Mouse (Mus musculus) spleen, adult 2 months (tissue): ENCODE data around the gene Zfp553. TPM values are rescaled to one million over a fixed set of nuclear protein-coding genes. Genes with fewer than 3 reads are reported as not detected.

Source experiments
- DNase-seq, 2 experiments: peaks; one replicate each; pipeline versions ENCODE4 v3.0.0 to v3.0.0-alpha.2; 2012 to 2021; ENCODE audit warnings: low spot score in 2 of 2, low read depth in 1 of 2
- H3K27ac ChIP-seq: fragments of 200-500 bp; 2 replicates; pipeline ENCODE4 v1.5.1; 2012; ENCODE audit warnings: low read length, inconsistent platforms; ENCODE audit not compliant: insufficient read depth
- H3K27me3 ChIP-seq: fragments of 200-500 bp; 2 replicates; pipeline ENCODE4 v1.6.1; 2012; ENCODE audit warnings: mild to moderate bottlenecking, moderate library complexity, low read length, inconsistent platforms; ENCODE audit not compliant: control insufficient read depth, insufficient read depth
- H3K36me3 ChIP-seq: fragments of 200-500 bp; 2 replicates; pipeline ENCODE4 v1.6.1; 2012; ENCODE audit warnings: mild to moderate bottlenecking, low read length, inconsistent platforms; ENCODE audit not compliant: control insufficient read depth, insufficient read depth
- H3K4me1 ChIP-seq: fragments of 200-500 bp; 2 replicates; pipeline ENCODE4 v1.6.1; 2011; ENCODE audit warnings: inconsistent platforms; ENCODE audit not compliant: control insufficient read depth, insufficient read depth, insufficient read length
- H3K4me3 ChIP-seq: fragments of 200-500 bp; 2 replicates; pipeline ENCODE4 v1.5.1; 2011; ENCODE audit warnings: mild to moderate bottlenecking, inconsistent platforms; ENCODE audit not compliant: insufficient read depth, insufficient read length; ENCODE audit errors: extremely low read depth
- CTCF ChIP-seq: fragments of 200-500 bp; IDR thresholded peaks from 2 replicates; pipeline ENCODE4 v1.5.1; 2011; ENCODE audit warnings: mild to moderate bottlenecking, inconsistent platforms; ENCODE audit not compliant: insufficient read depth, insufficient read length, insufficient replicate concordance; ENCODE audit errors: extremely low read depth
- POLR2A ChIP-seq: fragments of 200-500 bp; IDR thresholded peaks from 2 replicates; pipeline ENCODE4 v1.6.1; 2011; ENCODE audit warnings: low read depth, low read length, inconsistent platforms
- WGBS: fragments of 180-500 bp; shearing (Covaris S2); methylation state at CpG from one replicate; pipeline ENCODE4 v1.1.7; 2018; 5-methylcytosine and 5-hydroxymethylcytosine counted together
- polyA plus RNA-seq: library from polyadenylated mRNA; depleted of rRNA; stranded (reverse); fragments of >200 nt; gene quantifications from 2 replicates; pipeline ENCODE4 v1.2.3, GENCODE M21; 2012; rRNA removed

Gene Zfp553
- 9.2 and 12.9 TPM in 2 replicates for polyA plus RNA-seq

- Histone ChIP-seq H3K4me3 (peak within 1 kb of the TSS; percentile 84), H3K27me3 (no peaks in the 10 kb centered on the region), H3K36me3 (peaks cover 18% of the 10 kb centered on the region), H3K27ac (peak within 1 kb of the TSS; percentile 95), H3K4me1 (peaks cover 7% of the 10 kb centered on the region; the same call in 1 of the 2 replicates)
- DNase-seq: peak in 1 of 2 experiments; percentile 80
- under 1% methylated on average over 64 of the region's 64 CpGs for WGBS
- TF ChIP-seq CTCF: no peak
- no peak; the same call in none of the 2 replicates for TF ChIP-seq POLR2A
Measured at GRCm38 (mm10) chr7:127232622-127233367, at the start of gene Zfp553, which contains the start of gene Sept1. Zfp553 (plus strand) TSS chr7:127233061. Sept1 (minus strand) TSS chr7:127233130.

GRCm38 (mm10) chr7:127183345-127183744 lies 49.5 kb upstream of the Zfp553 start:
- H3K4me3 ChIP-seq: no peak overlapping the region
- H3K27me3 ChIP-seq: no peaks in the 10 kb centered on the region
- no peak for TF ChIP-seq CTCF
- no peak for TF ChIP-seq POLR2A
- H3K27ac ChIP-seq: no peak overlapping the region
- H3K4me1 ChIP-seq: peaks cover 15% of the 10 kb centered on the region; the same call in 1 of the 2 replicates
- WGBS: 82% methylated on average over 8 of the region's 8 CpGs
- DNase-seq: no peak
- no peaks in the 10 kb centered on the region for H3K36me3 ChIP-seq

GRCm38 (mm10) chr7:127183828-127184227 lies 49.0 kb upstream of the Zfp553 start:
- Histone ChIP-seq H3K4me3 (no peak overlapping the region), H3K36me3 (no peaks in the 10 kb centered on the region), H3K4me1 (peaks cover 16% of the 10 kb centered on the region; the same call in 1 of the 2 replicates), H3K27me3 (no peaks in the 10 kb centered on the region), H3K27ac (no peak overlapping the region)
- peak; percentile 16; the same call in 1 of the 2 replicates for TF ChIP-seq CTCF
- TF ChIP-seq POLR2A: no peak
- no peak for DNase-seq
- WGBS: 75% methylated on average over 6 of the region's 6 CpGs

GRCm38 (mm10) chr7:127184720-127185119 lies 48.1 kb upstream of the Zfp553 start:
- Histone ChIP-seq H3K27me3 (no peaks in the 10 kb centered on the region), H3K36me3 (no peaks in the 10 kb centered on the region), H3K4me1 (peaks cover 16% of the 10 kb centered on the region; the same call in 1 of the 2 replicates), H3K27ac (no peak overlapping the region; the same call in 1 of the 2 replicates), H3K4me3 (no peak overlapping the region)
- no peak for DNase-seq
- TF ChIP-seq CTCF (no peak), POLR2A (no peak)
- 11% methylated on average over 1 of the region's 1 CpGs for WGBS

GRCm38 (mm10) chr7:127185601-127186000 lies 47.3 kb upstream of the Zfp553 start:
- Histone ChIP-seq H3K4me3 (no peak overlapping the region), H3K36me3 (no peaks in the 10 kb centered on the region), H3K4me1 (peaks cover 11% of the 10 kb centered on the region; the same call in 1 of the 2 replicates), H3K27me3 (no peaks in the 10 kb centered on the region), H3K27ac (no peak overlapping the region)
- WGBS: 78% methylated on average over 3 of the region's 3 CpGs
- TF ChIP-seq POLR2A (no peak), CTCF (0 out of 2 replicates have a peak, but pooled peaks have one; percentile 2)
- DNase-seq: no peak

GRCm38 (mm10) chr7:127187351-127187750 lies 45.5 kb upstream of the Zfp553 start:
- H3K27me3 ChIP-seq: no peaks in the 10 kb centered on the region
- H3K36me3 ChIP-seq: peaks cover 8% of the 10 kb centered on the region; the same call in 1 of the 2 replicates
- no peak for TF ChIP-seq CTCF
- TF ChIP-seq POLR2A: no peak
- H3K4me1 ChIP-seq: peaks cover 6% of the 10 kb centered on the region; the same call in 1 of the 2 replicates
- DNase-seq: no peak
- no peak overlapping the region for H3K27ac ChIP-seq
- 86% methylated on average over 10 of the region's 10 CpGs for WGBS
- H3K4me3 ChIP-seq: no peak overlapping the region
